Mouse (Mus musculus): ENCODE data around the gene Maneal. TPM values are rescaled to one million over a fixed set of nuclear protein-coding genes. Genes with fewer than 3 reads are reported as not detected.

Gene Maneal
- polyA plus RNA-seq, 1 experiment = not detected

- peaks cover 88% of the 10 kb centered on the region for H3K36me3 ChIP-seq (ENCODE audit: control insufficient read depth)
- H3K27me3 ChIP-seq (ENCODE audit: control insufficient read depth) = no peaks in the 10 kb centered on the region
- H3K9me3 ChIP-seq (ENCODE audit: control insufficient read depth, low read length) = no peaks in the 10 kb centered on the region
- no peak for TF ChIP-seq TAL1 (IDR thresholded peaks at IDR 0.05; ENCODE audit: low read length)
- peaks cover 71% of the 10 kb centered on the region for H3K4me1 ChIP-seq (ENCODE audit: control insufficient read depth)
- no peak overlapping the region for H3K4me3 ChIP-seq (replicated peaks)
Measured at GRCm38 (mm10) chr4:124808511-124808910, 53.5 kb downstream of the Maneal start.

Other genes with a start within 250 kb of the Maneal start
- gene Pou3f1, start 205.4 kb downstream of the Maneal start, polyA plus RNA-seq (2012) = 0.01 and 0.02 TPM in 2 replicates
- 0.19 and 0.50 TPM in 2 replicates for gene Utp11, start 168.6 kb downstream of the Maneal start, polyA plus RNA-seq (2012)
- 0.05 and 0.09 TPM in 2 replicates for gene Fhl3, start 161.5 kb downstream of the Maneal start, polyA plus RNA-seq (2012)
- gene Sf3a3, start 147.4 kb downstream of the Maneal start, polyA plus RNA-seq (2012) = 2.5 and 3.6 TPM in 2 replicates
- 1.5 and 2.5 TPM in 2 replicates for gene Inpp5b, start 120.3 kb downstream of the Maneal start, polyA plus RNA-seq (2012)
- 3.1 and 3.6 TPM in 2 replicates for gene Mtf1, start 60.1 kb downstream of the Maneal start, polyA plus RNA-seq (2012)
- 0.76 and 1.0 TPM in 2 replicates for gene Yrdc, start 11.5 kb downstream of the Maneal start, polyA plus RNA-seq (2012)
- 0.90 and 1.2 TPM in 2 replicates for gene 1110065P20Rik, start 11.0 kb downstream of the Maneal start, polyA plus RNA-seq (2012)
- gene Epha10, start 18.7 kb upstream of the Maneal start, polyA plus RNA-seq (2012) = not detected in 2 replicates
- gene 9930104L06Rik, start 74.9 kb upstream of the Maneal start, polyA plus RNA-seq (2012) = 0.52 and 0.61 TPM in 2 replicates
- 34.5 and 34.6 TPM in 2 replicates for gene Cdca8, start 77.1 kb upstream of the Maneal start, polyA plus RNA-seq (2012)
- gene Rspo1, start 124.3 kb upstream of the Maneal start, polyA plus RNA-seq (2012) = 0.02 TPM in 1 of 2 replicates, not detected in the other
- 2.1 and 3.1 TPM in 2 replicates for gene Gnl2, start 154.4 kb upstream of the Maneal start, polyA plus RNA-seq (2012)
- not detected in 2 replicates for gene Dnali1, start 203.5 kb upstream of the Maneal start, polyA plus RNA-seq (2012)
- gene Snip1, start 204.5 kb upstream of the Maneal start, polyA plus RNA-seq (2012) = 2.3 and 3.2 TPM in 2 replicates
- 14.6 and 15.6 TPM in 2 replicates for gene Meaf6, start 223.0 kb upstream of the Maneal start, polyA plus RNA-seq (2012)

Measured in erythroblast, embryonic 14.5 days (primary cell).